Mouse (Mus musculus) ovary, adult 18-20 months (tissue): ENCODE data around the gene Zdhhc1.
A peak's percentile ranks its signal among the peaks of the same experiment; 100 is the strongest.

Experiments
- DNase-seq: peaks from one replicate; pipeline ENCODE4 v3.0.0; 2022; ENCODE audit warnings: low spot score, mixed read lengths

Gene Zdhhc1

DNA sequence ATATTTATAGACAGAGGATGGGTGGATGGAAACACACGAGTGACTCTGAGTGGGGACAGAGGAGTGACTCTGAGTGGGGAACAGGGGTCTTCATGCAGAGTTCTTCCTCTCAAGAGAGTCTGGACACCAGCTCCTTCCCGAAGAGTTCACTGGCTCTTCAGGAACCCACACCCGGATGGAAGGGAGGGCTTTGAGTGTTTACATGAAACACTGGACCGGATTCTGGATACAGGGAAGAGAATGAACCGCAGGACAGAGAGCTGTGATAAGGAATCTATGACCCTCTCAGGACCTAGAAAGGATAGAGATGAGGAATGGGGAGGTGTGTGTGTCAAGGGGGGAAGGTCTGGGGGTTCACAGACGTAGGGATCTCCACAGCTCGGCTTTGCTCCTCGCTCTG, 20.6 kb upstream of the Zdhhc1 start:
- no peak for DNase-seq

DNA sequence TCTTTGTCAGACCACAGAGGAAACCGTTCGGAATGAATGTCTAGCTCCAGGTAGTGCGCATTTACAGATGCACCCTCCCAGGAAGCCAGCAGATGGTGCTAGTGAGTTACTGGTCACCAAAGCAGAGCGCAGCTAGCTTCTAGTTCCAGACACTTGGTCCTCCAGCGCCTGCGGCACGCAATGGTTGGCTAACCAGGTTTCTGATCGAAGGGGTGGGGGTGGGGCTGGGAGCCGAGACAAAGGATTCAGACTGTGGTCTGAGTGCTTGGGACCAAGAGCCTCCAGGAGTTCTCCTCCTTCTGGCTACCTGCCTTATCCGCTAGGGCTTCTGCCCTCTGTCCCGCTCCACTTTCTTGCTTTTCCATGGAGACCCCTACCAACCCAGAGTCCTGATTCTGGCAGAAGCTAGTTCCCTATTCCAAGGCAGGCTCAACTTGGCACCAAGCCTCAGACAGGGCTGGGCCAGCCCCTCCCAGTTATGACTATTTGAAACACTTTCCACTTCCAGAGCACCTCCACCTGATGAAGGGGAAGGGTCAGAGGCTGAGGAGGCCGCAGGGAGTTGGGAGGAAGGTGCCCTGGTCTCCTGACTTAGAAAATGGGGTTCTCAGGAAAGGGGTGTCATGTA, 19.4 kb upstream of the Zdhhc1 start:
- peak; percentile 52 for DNase-seq

DNA sequence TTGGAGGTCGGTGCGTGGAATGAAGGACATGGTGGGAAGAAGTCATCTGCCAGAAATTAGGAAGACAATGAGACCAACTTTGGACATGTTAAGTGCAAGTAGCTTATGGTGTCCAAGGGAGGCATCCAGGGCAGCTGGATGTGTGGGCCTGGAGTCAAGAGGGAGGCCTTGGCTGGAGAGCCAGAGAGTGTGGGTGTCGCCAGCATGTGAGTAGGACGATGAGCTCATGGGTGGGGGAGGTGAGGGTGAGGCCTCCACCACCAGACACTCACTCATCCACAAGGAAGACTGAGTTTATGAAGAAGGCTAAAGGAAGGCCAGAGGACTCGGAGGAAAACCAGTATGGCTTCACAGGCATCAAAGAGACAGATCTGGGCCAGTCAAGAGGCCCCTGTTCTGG, 18.0 kb upstream of the Zdhhc1 start:
- DNase-seq, result peak; percentile 62

DNA sequence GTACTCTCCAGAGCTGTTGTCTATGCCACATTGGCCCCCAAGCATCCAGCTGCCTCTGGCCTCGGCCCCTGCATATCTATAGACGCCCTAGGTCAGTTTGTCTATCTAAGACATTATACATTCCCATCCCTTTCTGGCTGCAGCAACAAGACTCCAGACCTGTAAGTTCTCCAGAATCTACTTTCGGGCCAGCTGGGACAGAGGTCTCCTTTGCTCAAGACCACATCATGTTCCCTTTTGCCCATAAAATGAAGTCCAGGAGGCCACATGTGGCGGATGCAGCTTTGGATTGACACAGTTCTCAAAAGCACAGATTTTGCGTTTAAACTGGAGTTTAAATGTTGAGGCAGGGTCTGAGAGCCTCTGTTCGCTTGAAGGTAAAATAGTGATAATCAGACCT, 17.5 kb upstream of the Zdhhc1 start:
- DNase-seq, result no peak

DNA sequence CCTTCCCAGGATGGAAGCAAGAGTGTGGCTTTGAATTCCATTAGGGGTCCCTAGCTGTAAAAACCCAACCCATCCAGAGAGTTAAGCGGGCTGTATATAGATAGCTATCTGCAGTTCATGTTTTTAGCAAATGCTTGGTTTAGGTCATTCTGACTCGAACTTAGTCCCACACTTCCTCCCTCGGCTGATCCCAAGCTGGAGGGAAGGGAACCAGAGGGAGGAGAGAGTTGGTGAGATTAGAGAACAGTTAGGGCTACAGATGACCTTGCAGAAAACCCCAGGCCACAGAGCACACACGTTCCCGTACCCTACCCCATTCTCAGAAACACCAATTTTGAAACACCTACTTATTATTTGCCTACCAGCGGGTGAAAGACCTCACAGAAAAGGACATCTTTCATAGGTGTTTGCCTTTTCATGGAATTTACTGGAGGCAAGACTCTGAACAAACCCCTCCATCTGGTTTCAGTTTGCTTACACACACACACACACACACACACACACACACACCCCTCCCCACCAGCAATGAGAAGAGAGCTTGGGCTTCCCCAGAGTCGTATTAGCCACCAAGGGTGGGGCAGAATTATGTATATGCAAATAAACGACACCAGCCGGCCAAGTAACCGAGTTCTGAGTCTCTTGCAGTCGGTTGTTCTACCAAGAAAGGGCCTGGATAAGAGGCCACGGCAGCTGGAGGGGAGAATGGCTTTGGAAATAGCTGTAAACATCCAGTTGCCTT, 13.5 kb upstream of the Zdhhc1 start:
- no peak for DNase-seq

DNA sequence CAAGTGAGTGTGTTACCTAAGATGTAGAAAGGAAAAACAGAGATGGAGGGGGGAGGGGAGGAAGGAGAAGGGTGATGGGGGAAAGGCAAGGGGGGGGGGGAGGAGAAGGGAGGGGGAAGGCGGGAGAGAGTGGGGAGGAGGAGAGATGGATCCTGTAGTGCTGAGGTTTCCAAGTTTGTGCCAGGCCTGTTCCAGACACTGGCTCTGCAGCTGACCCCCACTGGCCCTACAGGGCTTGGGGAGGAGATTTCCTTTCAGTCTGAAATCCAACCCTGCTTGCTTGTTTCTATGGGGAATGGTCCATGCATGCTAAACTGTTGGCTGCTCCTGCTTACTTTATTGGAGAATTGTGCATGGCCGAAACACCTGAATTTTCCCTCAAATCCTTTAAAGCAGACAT, 12.1 kb upstream of the Zdhhc1 start:
- DNase-seq, result no peak

DNA sequence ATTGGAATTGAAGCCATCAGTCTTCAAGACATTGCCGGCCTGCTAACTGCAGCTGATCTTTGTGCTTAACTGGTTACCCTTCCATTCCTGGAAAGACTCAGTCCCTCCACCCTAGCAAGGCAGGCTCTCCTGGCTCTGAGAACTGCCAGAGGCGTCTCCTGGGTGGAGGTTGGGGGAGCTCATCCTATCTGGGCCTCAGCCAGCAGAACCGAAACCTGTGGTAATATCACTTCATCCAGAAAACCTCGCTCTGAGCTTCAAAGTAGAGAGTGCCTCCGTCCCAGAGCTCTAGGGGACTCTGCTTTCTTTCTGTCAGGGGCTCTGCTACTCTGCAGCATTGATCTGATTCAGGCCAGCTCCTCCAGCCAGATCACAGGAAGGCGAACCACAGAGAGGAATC, 10.3 kb upstream of the Zdhhc1 start:
- DNase-seq, result no peak

DNA sequence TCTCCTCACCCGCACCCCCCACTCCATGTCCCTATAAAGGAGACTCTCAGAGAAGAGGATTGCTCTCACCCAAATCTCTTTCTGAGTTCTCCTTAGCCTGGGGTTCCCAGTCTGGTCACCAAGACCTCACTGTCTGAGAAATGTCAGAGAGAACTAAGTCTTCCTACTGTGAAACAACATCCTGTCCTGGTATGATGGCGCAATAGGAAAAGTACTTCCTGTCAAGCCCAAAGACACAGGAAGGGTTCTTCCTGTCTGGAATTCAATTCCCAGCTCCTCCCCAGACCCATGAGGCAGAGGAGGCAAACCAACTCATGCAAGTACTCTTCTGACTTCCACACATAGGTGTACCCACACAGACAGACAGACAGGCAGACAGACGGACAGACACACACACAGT, 7.9 kb upstream of the Zdhhc1 start:
- DNase-seq, result no peak

DNA sequence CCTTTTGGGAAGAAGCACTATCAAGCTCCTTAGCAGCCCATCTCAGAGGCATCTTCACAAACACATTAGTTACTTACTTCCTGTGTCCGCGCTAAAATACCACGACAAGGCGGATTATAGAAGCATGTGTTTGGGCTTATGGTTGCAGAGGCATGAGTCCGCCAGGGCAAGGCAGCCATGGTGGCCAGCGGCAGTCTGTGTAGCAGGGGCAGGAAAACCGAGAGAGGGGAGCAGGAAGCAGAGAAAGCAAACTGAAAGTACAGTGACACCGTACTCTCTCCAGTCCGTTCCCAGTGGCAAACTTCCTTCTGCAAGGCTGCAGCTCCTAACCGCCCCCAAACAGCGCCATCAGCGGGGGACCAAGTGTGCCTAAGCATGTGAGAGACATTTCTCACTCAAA, 3.1 kb upstream of the Zdhhc1 start:
- no peak for DNase-seq

DNA sequence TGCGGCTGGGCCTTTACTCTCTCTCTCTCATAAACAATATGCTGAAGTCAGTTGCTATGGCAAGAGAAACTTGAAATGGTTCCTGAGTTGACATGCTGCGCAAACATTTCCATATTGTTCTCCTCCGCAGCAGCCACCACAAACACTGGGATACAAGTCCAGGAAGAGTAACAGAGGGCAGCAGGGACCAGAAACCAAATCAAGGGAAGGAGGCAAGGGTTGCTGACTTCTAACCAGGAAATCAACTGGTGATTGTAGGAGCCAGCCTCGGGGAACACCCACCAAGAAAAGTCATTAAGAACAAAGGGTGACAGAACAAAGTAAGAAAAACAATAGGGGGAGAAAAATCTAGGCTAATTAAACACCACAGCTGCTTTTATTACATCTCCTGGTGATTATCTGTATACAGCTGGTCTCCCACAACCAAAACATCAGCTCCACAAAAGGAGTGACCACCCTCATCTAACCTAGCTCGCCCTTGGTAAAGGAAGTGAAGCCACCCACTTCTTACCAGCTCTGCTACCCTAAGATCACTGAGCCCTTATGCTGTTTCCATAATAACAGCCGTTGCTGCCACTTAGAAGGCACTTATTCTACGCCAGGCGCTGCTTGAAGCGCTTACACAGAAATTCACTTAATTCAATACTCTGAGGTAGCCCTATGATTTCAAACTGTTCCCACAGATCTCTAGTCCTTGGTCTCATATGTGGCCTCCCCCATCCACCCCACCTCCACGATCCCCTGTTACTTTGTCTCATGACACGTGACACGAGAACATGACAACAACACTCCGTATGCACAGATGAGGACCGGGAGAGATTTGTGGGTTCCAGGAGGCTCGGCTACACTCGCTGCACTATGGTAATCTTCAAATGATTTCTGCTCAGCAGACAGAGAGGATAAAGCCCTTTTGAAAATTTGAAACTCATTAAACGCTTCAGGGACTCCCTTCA, 1.1 kb downstream of the Zdhhc1 start:
- DNase-seq, result no peak

DNA sequence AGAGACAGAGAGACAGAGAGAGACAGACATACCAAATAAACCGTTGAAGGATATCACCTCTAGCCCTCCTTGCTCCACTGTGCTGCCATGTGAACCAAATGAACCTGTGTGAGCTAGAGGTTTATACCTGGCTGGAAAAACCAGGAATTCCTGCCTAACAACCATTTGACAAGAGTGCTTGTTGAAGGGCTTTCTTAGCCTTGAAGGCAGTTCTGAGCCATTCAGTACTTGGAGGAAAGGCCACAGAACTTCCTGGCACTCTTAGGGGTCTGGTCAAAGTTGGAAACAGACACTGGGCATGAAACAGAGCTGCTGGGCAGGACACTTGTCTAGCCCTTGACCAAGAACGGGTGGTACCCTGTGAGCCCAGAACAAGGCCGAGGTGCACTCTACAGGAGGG, 2.1 kb downstream of the Zdhhc1 start:
- no peak for DNase-seq

DNA sequence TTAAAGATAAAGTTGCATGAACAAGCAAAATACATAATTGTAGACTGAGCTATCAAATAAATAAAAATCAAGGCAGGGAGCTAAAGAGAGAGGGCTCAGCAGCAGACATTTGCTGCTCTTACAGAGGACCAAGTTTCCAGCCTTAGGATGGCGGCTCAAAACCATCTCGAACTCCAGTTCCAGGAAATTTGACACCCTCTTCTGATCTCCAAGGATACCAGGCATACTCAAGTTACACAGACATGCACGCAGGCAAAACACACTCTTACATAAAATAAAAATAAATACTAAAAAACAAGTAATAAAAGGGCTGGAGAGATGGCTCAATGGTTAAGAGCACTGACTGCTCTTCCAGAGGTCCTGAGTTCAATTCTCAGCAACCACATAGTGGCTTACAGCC, 3.2 kb downstream of the Zdhhc1 start:
- DNase-seq, result no peak

DNA sequence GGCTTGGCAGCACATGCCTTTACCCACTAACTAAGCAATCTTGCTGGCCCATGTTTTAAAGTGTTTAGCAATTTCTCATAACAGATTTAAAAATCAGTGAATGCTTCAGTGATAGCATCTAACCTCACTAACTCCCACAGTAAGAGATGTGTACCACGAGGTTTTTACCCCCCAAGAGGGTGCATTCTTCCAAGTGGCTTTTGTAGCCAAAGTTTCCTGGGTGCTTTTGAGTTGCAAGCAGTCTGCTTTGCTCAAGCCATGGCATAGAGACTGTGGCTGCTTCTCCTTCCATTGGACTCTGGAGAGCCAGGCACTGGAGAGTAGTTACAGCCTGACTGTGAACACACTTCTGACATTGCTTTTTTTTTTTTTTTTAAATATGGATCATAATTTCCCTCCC, 7.4 kb downstream of the Zdhhc1 start:
- no peak for DNase-seq

DNA sequence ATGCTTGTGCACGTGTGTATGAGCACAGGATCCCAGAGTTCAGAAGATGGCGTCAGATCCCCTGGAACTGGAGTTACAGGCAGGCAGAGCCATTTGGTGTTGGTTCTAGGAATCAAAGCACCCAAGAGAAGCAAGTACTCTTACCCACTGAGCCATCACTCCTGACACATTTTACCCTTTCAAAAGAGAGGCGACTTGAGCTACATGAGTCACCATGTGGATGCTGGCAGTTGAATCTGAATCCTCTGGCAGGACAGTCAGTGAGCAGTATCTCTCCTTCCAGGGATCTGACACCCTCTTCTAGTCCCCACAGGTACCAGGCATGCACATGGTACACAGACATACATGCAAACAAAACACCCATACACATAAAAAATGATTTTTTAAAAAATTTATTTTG, 8.6 kb downstream of the Zdhhc1 start:
- DNase-seq, result no peak

DNA sequence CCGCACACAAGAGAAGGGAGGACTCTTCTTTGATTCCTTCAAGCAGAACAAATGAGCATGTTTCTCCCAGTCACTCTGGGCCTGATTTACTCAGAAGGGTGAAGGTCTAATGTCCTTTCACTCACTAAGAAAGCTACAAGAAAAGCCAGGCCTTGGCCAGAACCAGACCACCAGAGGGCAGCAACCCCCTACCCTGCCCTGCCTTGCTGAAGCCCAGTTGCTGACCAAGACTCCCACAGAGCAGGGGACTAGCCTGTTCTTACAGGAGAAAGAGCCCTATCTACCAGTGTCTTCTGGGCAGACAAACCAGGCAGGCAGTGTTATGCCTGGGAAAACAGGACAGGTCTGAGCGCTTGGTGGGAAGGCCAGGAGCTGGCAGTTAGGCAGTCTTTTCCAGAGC, 12.3 kb downstream of the Zdhhc1 start:
- DNase-seq, result peak; percentile 64

DNA sequence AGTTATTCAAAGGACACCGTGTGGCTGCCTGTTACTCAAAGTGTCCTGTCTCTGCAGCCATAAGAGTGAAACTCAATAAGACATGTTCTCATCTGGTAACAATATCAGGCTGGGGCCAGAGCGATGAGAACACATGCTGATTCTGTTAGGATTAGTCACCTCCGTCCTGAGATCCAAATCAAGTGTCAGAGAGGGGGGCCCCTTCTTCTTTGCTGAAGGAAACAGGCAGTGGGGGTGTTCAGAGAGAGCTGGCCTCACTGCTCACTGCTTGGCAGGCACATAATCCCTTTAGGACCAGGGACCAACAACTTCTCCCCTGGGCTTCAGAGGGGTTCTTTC, 12.7 kb downstream of the Zdhhc1 start:
- DNase-seq, result no peak

DNA sequence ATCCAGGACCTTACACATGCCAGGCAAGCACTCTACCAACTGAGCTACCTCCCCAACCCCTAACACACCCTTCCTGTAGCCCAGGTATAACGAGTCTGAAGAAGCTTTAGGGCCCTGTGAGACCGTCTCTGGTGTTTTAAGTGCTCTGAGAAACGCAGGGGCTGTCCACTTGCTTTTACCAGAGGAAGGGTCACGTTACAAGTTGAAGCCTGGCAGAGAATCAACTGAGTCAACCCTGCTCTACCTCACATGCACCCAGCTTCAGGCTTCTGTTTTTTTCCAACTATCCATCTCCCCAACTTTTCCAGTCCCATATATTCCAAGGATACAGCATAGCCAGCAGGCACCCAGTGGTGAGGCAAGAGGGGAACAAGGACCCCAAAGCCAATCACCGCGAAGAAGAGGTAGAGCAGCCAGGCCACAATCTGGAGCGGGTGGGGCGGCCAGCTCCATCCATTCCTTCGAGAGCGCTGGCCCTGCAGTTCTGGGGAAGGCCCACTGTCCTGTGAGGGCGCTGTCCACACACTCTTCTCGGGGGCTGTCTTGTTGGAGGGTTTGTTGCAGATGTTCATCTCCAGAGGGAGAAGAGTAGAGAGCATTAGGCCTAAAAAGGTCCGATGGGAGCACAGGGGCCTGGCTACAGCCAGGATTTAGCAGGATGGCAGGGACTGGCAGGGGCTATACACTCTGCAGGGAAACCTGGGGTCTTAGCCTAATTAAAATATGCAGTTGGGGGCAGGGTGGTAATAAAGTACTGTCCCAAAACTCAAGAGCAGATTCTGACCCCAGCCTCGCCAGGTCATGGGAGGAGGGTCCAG, 13.3 kb downstream of the Zdhhc1 start:
- no peak for DNase-seq

DNA sequence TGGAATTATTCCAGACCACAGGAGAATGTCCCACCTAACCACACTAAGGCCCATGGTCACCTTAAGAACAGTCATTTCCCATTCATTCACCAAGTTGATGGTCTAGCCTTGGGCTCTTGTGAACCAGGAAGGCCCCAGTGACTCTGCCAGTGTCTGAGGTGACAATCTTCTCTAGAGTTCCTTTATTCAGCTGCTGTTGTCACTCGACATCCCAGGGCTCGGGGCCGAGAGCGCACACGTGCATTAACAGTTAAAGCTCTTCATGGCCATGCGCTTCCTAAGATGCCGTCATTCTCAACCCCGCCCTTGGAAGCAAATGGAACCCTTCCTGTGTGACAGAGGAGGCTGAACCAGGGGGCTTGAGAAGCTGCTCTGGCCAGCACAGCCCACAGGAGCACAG, 14.6 kb downstream of the Zdhhc1 start:
- DNase-seq, result no peak

DNA sequence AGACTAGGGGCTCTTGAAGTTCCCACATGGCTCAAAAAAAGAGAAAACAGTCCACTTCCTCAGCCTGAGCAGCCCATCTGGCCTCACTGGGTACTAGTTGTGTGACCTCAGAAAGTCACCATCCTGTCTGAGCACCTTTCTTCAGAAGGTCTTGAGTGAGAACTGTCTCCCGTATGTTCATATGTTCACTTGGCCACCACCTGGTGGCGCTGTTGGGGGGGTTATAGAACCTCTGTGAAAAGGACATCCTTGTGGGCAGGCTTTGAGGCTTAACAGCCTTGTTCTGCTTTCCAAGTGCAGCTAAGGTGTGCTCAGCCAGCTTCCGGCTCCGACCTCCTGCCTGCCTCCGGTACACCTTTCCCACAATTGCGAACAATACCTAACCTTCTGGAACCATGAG, 15.2 kb downstream of the Zdhhc1 start:
- no peak for DNase-seq

DNA sequence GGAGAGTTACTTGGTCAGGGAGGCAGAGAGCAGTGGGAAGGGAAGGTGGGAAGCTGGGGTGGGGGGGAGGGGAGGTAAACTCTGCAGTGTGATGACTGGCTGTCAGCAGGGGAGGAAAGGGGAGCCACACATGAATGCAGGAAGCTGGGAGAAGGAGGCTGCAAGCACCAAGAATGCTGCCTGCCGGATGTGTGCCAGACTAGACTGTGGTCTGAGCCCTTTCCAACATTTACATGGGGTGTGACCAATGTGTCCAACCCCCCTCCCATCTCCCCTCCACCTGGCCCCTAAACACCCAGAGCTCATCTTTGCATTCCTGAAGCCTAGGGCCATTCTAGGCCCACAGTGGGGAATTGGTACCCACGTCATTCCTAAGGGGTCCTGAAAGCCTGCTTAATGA, 15.7 kb downstream of the Zdhhc1 start:
- DNase-seq, result no peak

DNA sequence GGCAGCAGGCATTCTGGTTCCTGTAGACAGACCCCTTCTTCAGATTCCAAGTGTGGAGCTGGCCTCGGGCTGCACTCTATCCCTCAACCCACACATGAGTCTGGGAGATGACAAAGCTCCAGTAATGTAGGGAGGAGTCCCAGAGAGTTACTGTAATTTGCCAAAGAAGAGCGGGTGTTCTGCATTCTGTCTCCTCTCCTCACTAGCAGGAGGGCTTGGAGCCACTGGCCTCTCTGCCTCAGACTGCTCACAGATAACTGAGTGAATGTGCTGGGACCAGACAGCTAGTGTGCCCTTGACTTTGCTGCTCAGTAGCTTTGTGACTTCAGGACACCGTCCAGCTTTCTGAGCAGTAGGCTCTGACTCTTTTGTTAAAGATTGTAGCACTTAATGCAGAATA, 18.9 kb downstream of the Zdhhc1 start:
- DNase-seq, result no peak
